In genomic region chr1:155416147-155416700, GRCm38 (mm10) we compare ENCODE assay signal across 8 mouse cellular contexts. TPM values are rescaled to one million over a fixed set of nuclear protein-coding genes. Genes with fewer than 3 reads are reported as not detected.
A peak's percentile ranks its signal among the peaks of the same experiment; 100 is the strongest.
DNase-seq lines count a peak whose midpoint lies in the region; ATAC-seq and TF ChIP-seq lines count a peak whose summit lies in the region.

No protein-coding gene starts in this region.

- peak overlapping the region; percentile 85 for H3K4me2 ChIP-seq in heart, postnatal 0 days (ENCODE audit: low read depth, low read length)
- peak overlapping the region; percentile 54 for H3K4me2 ChIP-seq in midbrain, embryonic 11.5 days

- no peak for TF ChIP-seq POLR2A in MEL (IDR thresholded peaks at IDR 0.05; ENCODE audit: control insufficient read depth in 1 of 2, insufficient read depth in 1 of 2, low read depth in 1 of 2, low read length in 2 of 2, poor library complexity in 1 of 2)

- no peaks in the 10 kb centered on the region for H3K9me3 ChIP-seq in heart, postnatal 0 days (replicated peaks; ENCODE audit: control insufficient read depth, low read length)
- H3K9me3 ChIP-seq in MEL (replicated peaks; ENCODE audit: insufficient read depth, low read length), result no peaks in the 10 kb centered on the region
- H3K9me3 ChIP-seq in midbrain, embryonic 11.5 days (ENCODE audit: control insufficient read depth, low read length), result no peaks in the 10 kb centered on the region

- peak overlapping the region; percentile 87 for H3K4me3 ChIP-seq in heart, postnatal 0 days (ENCODE audit: low read depth, low read length)
- H3K4me3 ChIP-seq in MEL (ENCODE audit: control insufficient read depth in 1 of 2, insufficient read depth in 1 of 2, low read depth in 2 of 2, low read length in 2 of 2), result peak overlapping the region; percentile 78 to 99
- peak overlapping the region; percentile 81 for H3K4me3 ChIP-seq in midbrain, embryonic 11.5 days (ENCODE audit: low read depth, low read length)

- TF ChIP-seq EP300 in heart, postnatal 0 days (IDR thresholded peaks at IDR 0.05; ENCODE audit: low read depth), result no peak
- TF ChIP-seq EP300 in MEL (IDR thresholded peaks at IDR 0.05; ENCODE audit: low read depth in 1 of 2, low read length in 2 of 2), result 0 out of 4 replicates have a peak, but pooled peaks of 1 of the 2 experiments have one; percentile 12

- peak overlapping the region; percentile 88 for H3K27ac ChIP-seq in heart, postnatal 0 days (ENCODE audit: low read depth)
- H3K27ac ChIP-seq in MEL (ENCODE audit: control insufficient read depth, low read depth, low read length), result peak overlapping the region; percentile 66
- peak overlapping the region; percentile 89 for H3K27ac ChIP-seq in midbrain, embryonic 11.5 days (ENCODE audit: low read depth, low read length)

- H3K9ac ChIP-seq in heart, postnatal 0 days (replicated peaks; ENCODE audit: low read depth, low read length), result peak overlapping the region; percentile 75
- H3K9ac ChIP-seq in MEL (ENCODE audit: control insufficient read depth, low read depth, low read length, poor library complexity, severe bottlenecking), result peak overlapping the region; percentile 96
- H3K9ac ChIP-seq in midbrain, embryonic 11.5 days (ENCODE audit: low read length), result peak overlapping the region; percentile 76

- peak; percentile 30 for DNase-seq in heart, postnatal 0 days (ENCODE audit: low spot score)
- DNase-seq in heart, postnatal 14 days, result no peak
- peak; percentile 71 for DNase-seq in MEL (ENCODE audit: low read depth, low spot score)
- no peak for DNase-seq in midbrain, embryonic 11.5 days (ENCODE audit: low spot score, missing footprints)
- DNase-seq in cerebellum, adult 11 months, result no peak
- DNase-seq in frontal cortex, postnatal 36 days (ENCODE audit: low spot score in 2 of 2), result no peak

- no peak for TF ChIP-seq CTCF in heart, postnatal 0 days (IDR thresholded peaks at IDR 0.05; ENCODE audit: low read depth)
- no peak for TF ChIP-seq CTCF in MEL (IDR thresholded peaks at IDR 0.05 in 2 of 3, conservative IDR thresholded peaks at IDR 0.05 in 1 of 3; ENCODE audit: control insufficient read depth in 1 of 3, insufficient read depth in 1 of 3, low read depth in 2 of 3, low read length in 3 of 3, poor library complexity in 1 of 3, severe bottlenecking in 1 of 3)

- ATAC-seq in heart, postnatal 0 days (ENCODE audit: insufficient read depth, low read depth), result no peak
- 0 out of 2 replicates have a peak, but pooled peaks have one; percentile 14 for ATAC-seq in granulocyte monocyte progenitor cell, adult 5-6 weeks (replicated peaks; ENCODE audit: poor library complexity, severe bottlenecking)
- no peak for ATAC-seq in midbrain, embryonic 11.5 days (ENCODE audit: low FRiP score)
- no peak for ATAC-seq in frontal cortex, adult (ENCODE audit: low TSS enrichment)

- intact Hi-C loops in heart, postnatal 14 days (cut with DNase I), result loop anchor here (2.0 to 5.0 kb wide), 4 partner anchors 69 to 123 kb away; no protein-coding TSS in a partner anchor

- peaks cover 5% of the 10 kb centered on the region; the same call in 1 of the 2 replicates for H3K4me1 ChIP-seq in heart, postnatal 0 days (ENCODE audit: control insufficient read depth, insufficient read depth)
- H3K4me1 ChIP-seq in MEL (ENCODE audit: control insufficient read depth in 1 of 2, insufficient read depth in 2 of 2, low read length in 2 of 2), result peaks cover 0 to 14% of the 10 kb centered on the region in 2 experiments; a peak in 2 of 4 replicates
- H3K4me1 ChIP-seq in midbrain, embryonic 11.5 days (ENCODE audit: control insufficient read depth, insufficient read depth, low read length), result no peaks in the 10 kb centered on the region

- 3% methylated on average over 6 of the region's 6 CpGs for WGBS in heart, postnatal 0 days
- 9% methylated on average over 6 of the region's 6 CpGs for WGBS in midbrain, embryonic 11.5 days

- TF ChIP-seq RAD21 in MEL (IDR thresholded peaks at IDR 0.05; ENCODE audit: low read depth, low read length), result no peak

- H3K79me2 ChIP-seq in MEL (ENCODE audit: control insufficient read depth, insufficient read depth, low read length, poor library complexity), result peaks cover 16% of the 10 kb centered on the region

- H3K36me3 ChIP-seq in heart, postnatal 0 days (replicated peaks; ENCODE audit: control insufficient read depth, insufficient read depth, low read length), result no peaks in the 10 kb centered on the region
- peaks cover 0 to 28% of the 10 kb centered on the region in 2 experiments; a peak in 2 of 4 replicates for H3K36me3 ChIP-seq in MEL (ENCODE audit: control insufficient read depth in 1 of 2, insufficient read depth in 2 of 2, low read length in 2 of 2)
- H3K36me3 ChIP-seq in midbrain, embryonic 11.5 days (ENCODE audit: control insufficient read depth, insufficient read depth, low read length), result no peaks in the 10 kb centered on the region

- no peaks in the 10 kb centered on the region for H3K27me3 ChIP-seq in heart, postnatal 0 days (ENCODE audit: control insufficient read depth, insufficient read depth, low read length)
- H3K27me3 ChIP-seq in MEL (ENCODE audit: control insufficient read depth in 1 of 2, insufficient read depth in 2 of 2, low read length in 2 of 2), result no peaks in the 10 kb centered on the region
- H3K27me3 ChIP-seq in midbrain, embryonic 11.5 days (ENCODE audit: control insufficient read depth, insufficient read depth, low read length), result no peaks in the 10 kb centered on the region

TF ChIP-seq in MEL, 35 proteins besides CTCF, POLR2A, EP300 and RAD21:
- 0 out of 2 replicates have a peak, but pooled peaks have one; percentile 24 for TF ChIP-seq GATA1 (IDR thresholded peaks at IDR 0.05; ENCODE audit: low read depth, low read length)
- TF ChIP-seq BHLHE40 (IDR thresholded peaks at IDR 0.05; ENCODE audit: borderline replicate concordance, low read depth, low read length), result peak; percentile 19; the same call in 1 of the 2 replicates
- no peak for TF ChIP-seq MYB (IDR thresholded peaks at IDR 0.05; ENCODE audit: low read depth, low read length)
- peak; percentile 32; the same call in 1 of the 2 replicates for TF ChIP-seq SIN3A (IDR thresholded peaks at IDR 0.05; ENCODE audit: low read length)

RNA-seq across cellular contexts. Expression of gene Xpr1, which starts 1.0 kb away (rescaled TPM):
- total RNA-seq in heart, postnatal 0 days (2014; rRNA removed; ENCODE audit: low replicate concordance), result 29.1 and 35.8 TPM in 2 replicates
- 5.0 and 5.1 TPM in 2 replicates for polyA plus RNA-seq in heart, postnatal 0 days (2015; fragmentation: Nextera tagmentation; extraction: Ambion mirVana)
- total RNA-seq in heart, postnatal 14 days (2021), result 10 to 100 TPM; 31.0 to 34.2 TPM
- 6.2 and 7.7 TPM in 2 replicates for total RNA-seq in MEL (2012; rRNA removed)
- 10 to 100 TPM; 12.2 to 67.8 TPM for polyA plus RNA-seq in MEL (2012; ENCODE audit: insufficient read depth in 1 of 2, insufficient read length in 2 of 2, low read depth in 1 of 2, low replicate concordance in 2 of 2, missing spikeins in 1 of 2)
- 29.0 and 34.0 TPM in 2 replicates for total RNA-seq in granulocyte monocyte progenitor cell, adult 5-6 weeks (2014; fragmentation: Nextera tagmentation)
- total RNA-seq in granulocyte monocyte progenitor cell, adult 5-6 weeks (2017), result 12.9 and 14.2 TPM in 2 replicates
- polyA plus RNA-seq in midbrain, embryonic 11.5 days (2014; fragmentation: Nextera tagmentation; extraction: Ambion mirVana), result 14.4 and 14.7 TPM in 2 replicates

Comparison
In these comparisons a context has a peak if more than half of its experiments do, and no peak if none do; other contexts are left out.
1. DNase-seq: peak in heart, postnatal 0 days (single experiment) and MEL (single experiment); none in heart, postnatal 14 days (0 of 2), midbrain, embryonic 11.5 days (single experiment), cerebellum, adult 11 months (single experiment) and frontal cortex, postnatal 36 days (0 of 2).
2. Peak in every context shown above with its lines, with median percentiles within 50 percentile points of each other: H3K27ac ChIP-seq, H3K4me3 ChIP-seq and H3K9ac ChIP-seq.